Mouse (Mus musculus) right cerebral cortex, postnatal 14 days (tissue): ENCODE data around the gene Tbccd1.
"Not testable (repeated sequence)": the region's sequence is repeated elsewhere in the genome, so short reads cannot be mapped to it uniquely, and the experiment has no call there.

Experiments used
- DNase-seq: peaks from one replicate; pipeline ENCODE4 v3.0.0; 2022

The Tbccd1 gene

DNA sequence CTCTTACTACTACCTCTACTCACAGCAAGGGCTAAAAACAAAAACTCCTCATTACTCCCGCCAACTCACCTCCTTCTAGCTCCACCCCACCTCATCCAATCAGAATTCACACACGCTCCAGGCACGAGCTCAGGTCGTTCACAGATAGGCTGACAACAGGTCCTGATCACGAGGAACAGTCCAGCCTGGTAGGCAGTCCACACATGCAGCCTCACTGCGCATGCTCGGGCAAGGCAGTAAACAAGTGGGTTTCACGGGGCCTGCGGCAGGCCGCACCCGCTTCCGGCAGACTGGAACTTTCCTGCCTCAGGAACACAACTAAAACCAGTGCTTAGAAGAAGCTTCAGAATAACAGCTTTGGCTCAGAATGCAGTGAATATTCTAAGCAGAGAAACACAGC, 79.2 kb downstream of the Tbccd1 start:
- not testable (repeated sequence) for DNase-seq

DNA sequence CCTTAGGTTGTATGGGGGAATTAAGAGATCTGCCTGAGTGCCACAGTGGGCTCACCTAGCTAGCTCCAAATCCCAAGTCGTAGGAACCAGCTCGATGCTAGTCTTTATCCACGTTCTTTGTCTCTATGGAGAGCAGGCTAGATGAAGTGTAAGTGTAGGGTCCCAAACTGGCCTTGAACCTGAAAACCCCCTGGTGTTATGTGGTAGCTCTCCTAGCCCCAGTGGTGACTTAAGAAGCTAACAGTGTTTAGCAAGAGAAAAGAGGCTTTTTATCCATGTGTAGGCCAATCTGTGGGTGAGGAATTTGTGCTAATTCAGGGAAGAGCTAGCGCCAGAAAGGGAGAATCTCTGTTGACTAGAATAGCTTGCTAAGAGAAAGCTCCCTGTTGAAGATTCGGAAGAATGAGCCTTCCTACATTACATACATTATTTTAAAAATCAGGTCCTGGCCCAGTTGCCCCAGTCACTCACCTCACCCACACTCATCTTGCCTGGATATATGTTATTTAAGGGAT, 81.9 kb downstream of the Tbccd1 start:
- DNase-seq: no peak

- DNase-seq: no peak
Observed at GRCm38 (mm10) chr16:22768661-22769060, 88.8 kb downstream of the Tbccd1 start.

GRCm38 (mm10) chr16:22767405-22767804, 90.1 kb downstream of the Tbccd1 start:
- no peak for DNase-seq

- DNase-seq: no peak
Observed at GRCm38 (mm10) chr16:22766738-22767211, 90.7 kb downstream of the Tbccd1 start.

- no peak for DNase-seq
Observed at GRCm38 (mm10) chr16:22765531-22765930, 91.9 kb downstream of the Tbccd1 start.
